Mouse (Mus musculus) A20 (cell line): ENCODE data around the gene Icam4.
A peak's percentile ranks its signal among the peaks of the same experiment; 100 is the strongest.
"Not testable (repeated sequence)": the region's sequence is repeated elsewhere in the genome, so short reads cannot be mapped to it uniquely, and the experiment has no call there.

ENCODE experiments used
- DNase-seq: peaks from one replicate; pipeline ENCODE4 v3.0.0-alpha.2; 2011; ENCODE audit warnings: low read depth, low spot score

Gene Icam4

GRCm38 (mm10) chr9:21034481-21035085 is 5.4 kb downstream of the Icam4 start:
- DNase-seq = no peak

GRCm38 (mm10) chr9:21035586-21035985 is 6.4 kb downstream of the Icam4 start:
- DNase-seq = no peak

- no peak for DNase-seq
Observed at GRCm38 (mm10) chr9:21036161-21036560, 7.0 kb downstream of the Icam4 start.

- no peak for DNase-seq
Observed at GRCm38 (mm10) chr9:21036666-21037065, 7.5 kb downstream of the Icam4 start.

- no peak for DNase-seq
Observed at GRCm38 (mm10) chr9:21037481-21037891, 8.3 kb downstream of the Icam4 start.

- no peak for DNase-seq
Observed at GRCm38 (mm10) chr9:21039779-21040178, 10.6 kb downstream of the Icam4 start.

GRCm38 (mm10) chr9:21041308-21041707 is 12.1 kb downstream of the Icam4 start:
- DNase-seq = no peak

GRCm38 (mm10) chr9:21043563-21043962 is 14.4 kb downstream of the Icam4 start:
- no peak for DNase-seq

- DNase-seq = not testable (repeated sequence)
Observed at GRCm38 (mm10) chr9:21044785-21045184, 15.6 kb downstream of the Icam4 start.

GRCm38 (mm10) chr9:21045235-21045634 is 16.1 kb downstream of the Icam4 start:
- DNase-seq = no peak

- no peak for DNase-seq
Observed at GRCm38 (mm10) chr9:21051578-21051977, 22.4 kb downstream of the Icam4 start.

- DNase-seq = no peak
Observed at GRCm38 (mm10) chr9:21062928-21063327, 33.8 kb downstream of the Icam4 start.

- no peak for DNase-seq
Observed at GRCm38 (mm10) chr9:21067006-21067684, 38.0 kb downstream of the Icam4 start, which contains the start of gene Zglp1. Gene Zglp1 (minus strand): TSS chr9:21067093.

- DNase-seq = no peak
Observed at GRCm38 (mm10) chr9:21072641-21073040, 43.5 kb downstream of the Icam4 start.

GRCm38 (mm10) chr9:21073044-21073840 is 44.1 kb downstream of the Icam4 start, which contains the start of the genes Gm49373 and Fdx1l:
Gene Gm49373 (minus strand): TSS chr9:21073096.
Gene Fdx1l (minus strand): TSS chr9:21073614.
- peak; percentile 85 for DNase-seq

GRCm38 (mm10) chr9:21074173-21074572 is 45.0 kb downstream of the Icam4 start:
- DNase-seq = no peak

- DNase-seq = no peak
Observed at GRCm38 (mm10) chr9:21075625-21076024, 46.5 kb downstream of the Icam4 start.
